Mouse (Mus musculus): Measurements from ENCODE around the gene Rnaseh2c. TPM values are rescaled to one million over a fixed set of nuclear protein-coding genes. Genes with fewer than 3 reads are reported as not detected.

Rnaseh2c gene
- total RNA-seq (2021), result 10 to 100 TPM; 67.6 to 85.2 TPM

- peak; percentile 56 to 68 for DNase-seq (ENCODE audit: extremely low spot score in 1 of 2, low spot score in 1 of 2)
Measured at GRCm38 (mm10) chr19:5601752-5602541, at the start of gene Rnaseh2c. Gene Rnaseh2c (plus strand): TSS chr19:5601873.

DNA sequence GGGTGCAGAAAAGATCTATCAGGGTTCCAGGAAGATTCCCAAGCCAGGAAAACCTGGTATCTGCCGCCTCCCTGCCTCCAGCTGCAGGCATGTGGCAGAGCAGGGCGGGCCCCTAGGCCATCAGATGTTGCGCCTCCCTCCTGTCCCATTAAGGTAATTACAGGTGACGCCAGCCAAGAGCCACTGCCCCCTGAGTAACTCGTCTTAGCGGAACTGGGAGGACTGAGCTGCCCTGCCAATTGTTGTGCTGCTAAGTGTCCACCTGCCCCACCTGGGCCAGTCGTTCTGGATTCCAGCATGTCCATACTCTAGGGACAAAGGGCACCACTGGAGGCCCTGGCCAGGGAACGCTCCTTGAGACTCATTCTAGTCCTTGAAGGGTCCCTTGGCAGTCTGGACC, 47.9 kb upstream of the Rnaseh2c start:
- DNase-seq (ENCODE audit: extremely low spot score in 1 of 2, low spot score in 1 of 2), result no peak

- DNase-seq (ENCODE audit: extremely low spot score in 1 of 2, low spot score in 1 of 2), result no peak
Measured at GRCm38 (mm10) chr19:5554212-5554611, 47.5 kb upstream of the Rnaseh2c start.

- no peak for DNase-seq (ENCODE audit: extremely low spot score in 1 of 2, low spot score in 1 of 2)
Measured at GRCm38 (mm10) chr19:5558169-5558568, 43.5 kb upstream of the Rnaseh2c start.

- no peak for DNase-seq (ENCODE audit: extremely low spot score in 1 of 2, low spot score in 1 of 2)
Measured at GRCm38 (mm10) chr19:5558770-5559169, 42.9 kb upstream of the Rnaseh2c start.

DNA sequence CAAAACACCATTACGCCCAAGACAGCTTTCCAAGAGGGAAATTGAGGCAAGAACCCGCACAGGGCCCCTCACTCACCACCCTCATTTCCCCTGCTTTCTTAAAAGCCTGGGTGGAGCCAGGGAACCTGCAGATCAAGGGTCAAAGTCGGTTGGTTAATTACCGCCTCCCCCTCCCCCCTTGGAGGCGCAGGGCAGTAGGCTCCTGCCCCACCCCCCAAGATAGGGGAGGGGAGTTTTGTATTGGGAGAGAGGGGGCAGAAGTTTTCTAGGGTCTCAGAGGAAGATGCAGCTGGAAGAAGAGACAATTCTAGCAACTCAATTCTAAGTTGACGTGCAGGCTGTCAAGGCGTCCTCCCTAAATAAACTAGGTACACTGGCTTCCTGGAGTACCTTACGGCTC, 42.4 kb upstream of the Rnaseh2c start:
- DNase-seq (ENCODE audit: extremely low spot score in 1 of 2, low spot score in 1 of 2), result no peak

DNA sequence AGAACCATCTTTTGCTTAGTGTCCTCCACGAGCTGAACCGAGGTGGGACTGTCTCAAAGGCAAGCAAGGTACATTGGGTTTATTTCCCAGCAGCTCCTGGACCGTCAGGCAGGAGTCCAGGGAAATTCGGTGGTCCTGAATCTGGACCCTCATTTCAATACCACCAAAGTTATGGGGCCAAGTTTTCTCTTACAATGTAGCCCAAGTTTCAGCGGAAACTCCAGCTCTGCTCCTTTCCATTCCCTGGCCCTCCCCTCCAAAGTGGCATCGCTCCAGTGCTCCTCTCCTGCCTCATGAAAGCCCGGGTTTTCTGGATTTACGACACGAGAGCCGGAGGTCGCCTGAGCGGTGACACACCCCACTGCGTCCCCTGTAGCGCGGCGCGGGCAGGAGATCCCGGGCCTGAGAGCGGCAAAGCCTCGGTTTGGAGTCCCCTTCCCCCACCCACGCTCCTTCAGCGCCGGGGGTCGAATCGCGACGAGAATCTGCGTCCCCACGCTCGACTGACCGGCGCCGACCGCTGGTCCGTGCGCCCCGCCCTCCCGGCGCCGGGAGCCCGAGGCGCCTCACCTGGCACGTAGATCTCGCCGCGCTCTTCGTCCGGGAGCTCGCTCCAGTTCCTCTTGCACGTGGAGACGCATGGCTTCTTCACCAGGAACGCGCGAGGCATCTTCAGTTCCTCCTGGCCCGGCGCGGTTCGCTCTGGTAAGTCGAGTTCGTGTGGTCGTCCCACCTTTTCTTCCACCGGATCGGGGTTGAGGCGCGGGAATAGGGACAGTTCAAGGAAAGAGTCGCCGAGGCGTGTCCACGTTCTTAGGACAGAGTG, 41.8 kb upstream of the Rnaseh2c start:
- DNase-seq (ENCODE audit: extremely low spot score in 1 of 2, low spot score in 1 of 2), result no peak

- no peak for DNase-seq (ENCODE audit: extremely low spot score in 1 of 2, low spot score in 1 of 2)
Measured at GRCm38 (mm10) chr19:5560457-5561041, 41.1 kb upstream of the Rnaseh2c start, which contains the start of gene Ovol1. Gene Ovol1 (minus strand): TSS chr19:5560646.

DNA sequence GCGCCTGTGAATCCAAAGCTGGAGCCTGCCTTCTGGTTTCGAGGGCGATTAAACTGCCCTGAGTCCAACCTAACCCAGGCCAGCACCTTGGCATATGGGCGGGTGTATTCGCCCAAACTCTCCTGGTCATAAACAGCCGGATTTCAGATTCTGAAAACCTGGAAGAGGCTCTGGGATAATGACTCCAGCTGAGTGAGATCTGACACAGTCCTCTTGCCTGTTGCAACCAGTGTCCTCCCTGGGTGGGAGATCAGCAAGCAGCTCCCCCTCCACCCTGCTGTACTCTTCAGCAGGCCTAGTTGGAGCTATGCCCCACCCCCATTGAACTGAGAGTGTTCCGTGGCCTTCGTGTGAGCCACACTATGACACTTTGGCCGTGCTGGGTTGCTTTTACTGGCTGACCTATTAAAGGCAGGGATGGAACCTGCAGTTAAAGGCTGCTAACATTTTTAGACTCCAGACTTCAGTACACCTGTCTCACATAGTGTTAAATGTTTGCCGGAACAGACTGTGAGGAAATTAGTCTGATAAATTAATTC, 40.4 kb upstream of the Rnaseh2c start:
- DNase-seq (ENCODE audit: extremely low spot score in 1 of 2, low spot score in 1 of 2), result no peak

- DNase-seq (ENCODE audit: extremely low spot score in 1 of 2, low spot score in 1 of 2), result no peak
Measured at GRCm38 (mm10) chr19:5561886-5562285, 39.8 kb upstream of the Rnaseh2c start.

GRCm38 (mm10) chr19:5562776-5563175, 38.9 kb upstream of the Rnaseh2c start:
- DNase-seq (ENCODE audit: extremely low spot score in 1 of 2, low spot score in 1 of 2), result no peak

- DNase-seq (ENCODE audit: extremely low spot score in 1 of 2, low spot score in 1 of 2), result no peak
Measured at GRCm38 (mm10) chr19:5566316-5566715, 35.4 kb upstream of the Rnaseh2c start.

DNA sequence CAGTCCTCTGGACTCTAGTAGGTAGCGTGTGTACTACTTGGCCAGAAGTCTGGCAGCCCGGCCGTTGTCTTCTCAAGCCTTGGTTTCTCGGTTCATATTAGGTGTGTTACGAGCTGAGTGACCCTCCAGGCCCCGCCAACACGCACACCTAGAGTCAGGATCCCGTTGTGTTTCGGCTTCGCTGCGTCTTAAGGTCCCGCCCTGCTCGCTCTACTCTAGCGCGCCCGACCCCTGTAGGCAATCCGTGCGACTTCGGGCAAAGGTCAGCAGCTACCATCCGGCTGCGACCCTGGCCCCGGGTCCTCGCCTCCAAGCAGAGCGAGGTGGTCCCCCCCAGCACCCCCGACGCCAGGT, 34.5 kb upstream of the Rnaseh2c start:
- no peak for DNase-seq (ENCODE audit: extremely low spot score in 1 of 2, low spot score in 1 of 2)

DNA sequence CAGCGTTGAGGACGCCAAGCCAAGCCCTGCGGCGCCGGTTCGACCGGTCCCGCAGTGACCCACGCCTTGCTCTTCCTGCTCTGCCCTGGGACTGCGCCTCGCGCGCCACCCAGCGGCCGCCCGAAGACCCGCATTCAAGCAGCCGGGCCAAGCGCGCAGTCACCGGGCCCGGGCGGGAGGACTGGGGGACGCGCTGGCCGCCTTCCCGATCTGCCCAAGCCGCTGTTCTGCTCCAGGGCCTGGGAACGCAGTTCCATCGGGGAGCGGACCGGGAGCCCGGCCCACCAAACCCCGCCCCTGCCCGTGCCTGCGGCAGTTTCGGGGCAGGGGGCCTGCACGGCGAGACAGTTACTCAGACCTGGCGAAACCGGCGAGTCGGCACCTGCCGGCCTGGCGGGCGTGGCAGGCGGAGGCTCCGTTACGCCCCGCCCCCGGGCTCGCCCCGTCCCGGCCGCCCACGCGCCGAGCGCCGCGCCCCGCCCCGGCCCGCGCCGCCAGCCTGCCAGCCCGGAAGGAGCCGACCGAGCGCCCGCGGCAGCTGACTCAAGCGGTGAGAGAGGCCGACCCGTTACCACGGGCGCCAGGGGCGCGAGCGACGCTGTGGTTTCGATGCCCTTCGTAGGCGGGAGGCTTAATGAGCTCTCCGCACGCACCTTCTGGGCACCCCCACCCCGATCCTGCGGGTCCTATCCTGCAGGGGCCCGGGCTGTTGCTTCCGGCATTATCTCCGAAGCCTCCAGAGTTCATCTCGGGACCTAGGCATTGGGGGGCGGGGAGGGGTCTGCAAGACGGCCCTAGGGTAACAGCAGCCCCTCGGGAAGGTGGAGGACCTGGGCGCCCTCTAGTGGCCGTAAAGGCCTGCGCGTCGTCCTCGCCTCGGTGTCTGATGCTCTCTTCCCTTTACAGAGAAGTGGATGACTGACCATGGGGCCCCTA, 33.9 kb upstream of the Rnaseh2c start, which contains the start of gene Ap5b1:
Gene Ap5b1 (plus strand): TSS at position 492 of the 936 bp plus-strand sequence.
- peak; percentile 90 to 92 for DNase-seq (ENCODE audit: extremely low spot score in 1 of 2, low spot score in 1 of 2)

GRCm38 (mm10) chr19:5568470-5569140, 33.1 kb upstream of the Rnaseh2c start:
- peak; percentile 69 to 83 for DNase-seq (ENCODE audit: extremely low spot score in 1 of 2, low spot score in 1 of 2)

- DNase-seq (ENCODE audit: extremely low spot score in 1 of 2, low spot score in 1 of 2), result no peak
Measured at GRCm38 (mm10) chr19:5569521-5569920, 32.2 kb upstream of the Rnaseh2c start.

DNA sequence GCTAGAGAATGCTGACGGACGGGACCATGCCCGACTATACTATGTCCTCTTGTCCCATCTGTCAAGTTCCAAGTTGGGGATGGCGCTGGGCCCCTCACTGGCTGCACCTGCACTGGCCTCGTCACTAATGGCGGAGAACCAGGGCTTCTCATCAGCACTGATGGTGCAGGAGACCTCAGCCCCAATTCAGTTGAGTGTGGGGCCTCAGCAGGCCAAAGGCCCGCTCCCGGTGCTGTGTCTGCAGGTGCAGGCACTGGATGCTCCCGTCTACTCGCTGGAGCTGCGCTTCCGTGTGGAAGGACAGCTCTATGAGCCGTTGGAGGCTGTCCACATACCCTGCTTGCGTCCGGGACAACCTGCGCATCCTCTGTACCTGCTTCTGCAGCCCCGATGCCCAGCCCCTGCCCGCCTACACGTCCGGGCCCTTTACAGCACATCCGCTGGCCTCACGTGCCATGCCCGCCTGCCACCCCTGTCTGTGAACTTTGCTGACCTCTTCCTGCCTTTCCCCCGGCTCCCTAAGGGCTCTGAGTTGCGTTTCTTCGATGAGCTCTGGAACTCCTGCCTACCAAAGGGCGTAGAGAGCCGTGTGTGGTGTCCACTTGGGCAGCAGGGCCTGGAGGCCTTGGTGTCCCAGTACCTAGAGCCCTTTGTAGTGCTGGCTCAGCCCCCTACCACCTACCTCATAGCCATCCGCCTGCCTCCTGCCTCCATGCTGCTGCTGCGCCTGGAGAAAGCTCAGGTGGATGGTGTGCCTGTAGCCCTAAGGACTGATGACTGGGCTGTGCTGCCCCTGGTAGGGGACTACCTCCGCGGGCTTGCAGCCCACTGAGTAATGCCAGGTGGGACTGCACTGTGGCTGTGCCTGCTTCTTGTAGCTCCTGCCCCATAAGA, 31.1 kb upstream of the Rnaseh2c start:
- no peak for DNase-seq (ENCODE audit: extremely low spot score in 1 of 2, low spot score in 1 of 2)

GRCm38 (mm10) chr19:5571831-5572230, 29.8 kb upstream of the Rnaseh2c start:
- DNase-seq (ENCODE audit: extremely low spot score in 1 of 2, low spot score in 1 of 2), result no peak
